ENCODE assay signal across 22 mouse cellular contexts in genomic region chr13:9422876-9423275, GRCm38 (mm10).
DNase-seq lines count a peak whose midpoint lies in the region; ATAC-seq and TF ChIP-seq lines count a peak whose summit lies in the region.
"Had no signal": no experiment of that assay in that cellular context is flagged by ENCODE, and none has a peak within 500 bp of the region (broad histone marks: within the 10 kb centered on the region; RNA-seq: fewer than 3 reads in every experiment).

No protein-coding gene starts in this region.

- TF ChIP-seq POLR2A in cerebellum, adult 2 months (IDR thresholded peaks at IDR 0.05; ENCODE audit: borderline replicate concordance, insufficient read depth, low read length) = no peak

- no peak for TF ChIP-seq CTCF in cerebellum, adult 2 months (IDR thresholded peaks at IDR 0.05; ENCODE audit: borderline replicate concordance, insufficient read depth, low read depth, low read length)

- no peak for DNase-seq in frontal cortex, postnatal 10 days (ENCODE audit: low spot score in 2 of 2)
- DNase-seq in lung, postnatal 36 days = no peak
- DNase-seq in cerebellum, adult 2 months = peak; percentile 24 to 68
- no peak for DNase-seq in embryo, embryonic 11 days
- no peak for DNase-seq in right cerebral cortex, postnatal 14 days
- DNase-seq: adrenal gland, postnatal 10 days; gastrocnemius, postnatal 10 days; kidney, adult 11 months; kidney, postnatal 10 days; lung, adult 18-20 months; retina, postnatal 1 day; thymus, postnatal 14 days had no signal

- no peaks in the 10 kb centered on the region for H3K27me3 ChIP-seq in lung, embryonic 16.5 days (ENCODE audit: control insufficient read depth, insufficient read depth, low read depth, low read length)
- H3K27me3 ChIP-seq in cerebellum, adult 2 months (ENCODE audit: control insufficient read depth, insufficient read depth, low read length) = no peaks in the 10 kb centered on the region
- no peaks in the 10 kb centered on the region for H3K27me3 ChIP-seq in forebrain, embryonic 16.5 days (replicated peaks; ENCODE audit: control insufficient read depth, insufficient read depth, low read length)
- H3K27me3 ChIP-seq: embryonic facial prominence, embryonic 12.5 days; stomach, embryonic 15.5 days had no signal

- no peaks in the 10 kb centered on the region for H3K9me3 ChIP-seq in lung, embryonic 16.5 days (ENCODE audit: control insufficient read depth, low read length)
- no peaks in the 10 kb centered on the region for H3K9me3 ChIP-seq in forebrain, embryonic 16.5 days (ENCODE audit: control insufficient read depth, low read length)
- H3K9me3 ChIP-seq: embryonic facial prominence, embryonic 12.5 days; G1E; heart, embryonic 10.5 days; hindbrain, embryonic 10.5 days; midbrain, embryonic 10.5 days; stomach, embryonic 15.5 days had no signal

- H3K4me2 ChIP-seq in lung, embryonic 16.5 days (ENCODE audit: low read depth, low read length) = no peak overlapping the region
- H3K4me2 ChIP-seq in forebrain, embryonic 16.5 days (ENCODE audit: low read length) = no peak overlapping the region
- H3K4me2 ChIP-seq: embryonic facial prominence, embryonic 12.5 days; stomach, embryonic 15.5 days had no signal

- peak; percentile 41; the same call in 1 of the 2 replicates for ATAC-seq in frontal cortex, adult (ENCODE audit: low TSS enrichment)
- peak; percentile 66 for ATAC-seq in lung, embryonic 16.5 days (ENCODE audit: low read depth)
- peak; percentile 69 for ATAC-seq in forebrain, embryonic 16.5 days

- no peak overlapping the region for H3K27ac ChIP-seq in lung, embryonic 16.5 days (ENCODE audit: low read length)
- no peak overlapping the region for H3K27ac ChIP-seq in cerebellum, adult 2 months (ENCODE audit: insufficient read depth, low read length)
- H3K27ac ChIP-seq in forebrain, embryonic 16.5 days (ENCODE audit: low read length) = no peak overlapping the region
- H3K27ac ChIP-seq: embryonic facial prominence, embryonic 12.5 days; heart, embryonic 10.5 days; hindbrain, embryonic 10.5 days; midbrain, embryonic 10.5 days; stomach, embryonic 15.5 days had no signal

- H3K4me1 ChIP-seq in lung, embryonic 16.5 days (replicated peaks; ENCODE audit: control insufficient read depth, insufficient read depth, low read length) = no peaks in the 10 kb centered on the region
- H3K4me1 ChIP-seq in cerebellum, adult 2 months (ENCODE audit: control insufficient read depth, insufficient read depth, low read length) = peaks cover 4% of the 10 kb centered on the region; the same call in 1 of the 2 replicates
- H3K4me1 ChIP-seq in forebrain, embryonic 16.5 days (replicated peaks; ENCODE audit: control insufficient read depth, insufficient read depth, low read length) = no peaks in the 10 kb centered on the region
- H3K4me1 ChIP-seq: embryonic facial prominence, embryonic 12.5 days; hindbrain, embryonic 10.5 days; midbrain, embryonic 10.5 days; stomach, embryonic 15.5 days had no signal

- H3K36me3 ChIP-seq in lung, embryonic 16.5 days (ENCODE audit: control insufficient read depth, insufficient read depth, low read length) = no peaks in the 10 kb centered on the region
- H3K36me3 ChIP-seq in forebrain, embryonic 16.5 days (ENCODE audit: control insufficient read depth, insufficient read depth) = no peaks in the 10 kb centered on the region
- H3K36me3 ChIP-seq: embryonic facial prominence, embryonic 12.5 days; G1E; heart, embryonic 10.5 days; hindbrain, embryonic 10.5 days; midbrain, embryonic 10.5 days; stomach, embryonic 15.5 days had no signal

- WGBS in lung, embryonic 16.5 days = 42% methylated on average over 1 of the region's 1 CpGs
- 6% methylated on average over 1 of the region's 1 CpGs for WGBS in cerebellum, adult 2 months
- WGBS in forebrain, embryonic 16.5 days = 64% methylated on average over 1 of the region's 1 CpGs

- no peak overlapping the region for H3K9ac ChIP-seq in lung, embryonic 16.5 days (ENCODE audit: low read length)
- H3K9ac ChIP-seq in forebrain, embryonic 16.5 days (replicated peaks; ENCODE audit: low read depth, low read length) = no peak overlapping the region
- H3K9ac ChIP-seq: embryonic facial prominence, embryonic 12.5 days; stomach, embryonic 15.5 days had no signal

- no peak overlapping the region for H3K4me3 ChIP-seq in lung, embryonic 16.5 days (ENCODE audit: low read length)
- H3K4me3 ChIP-seq in cerebellum, adult 2 months (replicated peaks; ENCODE audit: insufficient read depth, low read depth, low read length) = no peak overlapping the region
- no peak overlapping the region for H3K4me3 ChIP-seq in forebrain, embryonic 16.5 days (replicated peaks; ENCODE audit: low read length)
- H3K4me3 ChIP-seq: embryonic facial prominence, embryonic 12.5 days; heart, embryonic 10.5 days; hindbrain, embryonic 10.5 days; midbrain, embryonic 10.5 days; myocyte; stomach, embryonic 15.5 days had no signal

Comparison
In these comparisons a context has a peak if more than half of its experiments do, and no peak if none do; other contexts are left out.
1. DNase-seq: peak in cerebellum, adult 2 months (2 of 2); none in frontal cortex, postnatal 10 days (0 of 2), lung, postnatal 36 days (single experiment), embryo, embryonic 11 days (single experiment) and right cerebral cortex, postnatal 14 days (single experiment).
2. Peak in every context shown above with its lines, with median percentiles within 50 percentile points of each other: ATAC-seq.